Mouse (Mus musculus) intestine, embryonic 16.5 days (tissue): ENCODE data around the gene Cdc7. TPM values are rescaled to one million over a fixed set of nuclear protein-coding genes. Genes with fewer than 3 reads are reported as not detected.

Experiments
- ATAC-seq: fragments of 200-750 bp; cut with Nextera tagmentation; 2 replicates; pipeline ENCODE4 v1.8.0; 2017; ENCODE audit warnings: moderate TSS enrichment, moderate library complexity
- H3K27ac ChIP-seq: fragments of 300-500 bp; sonication (generic); 2 replicates; pipeline ENCODE4 v1.5.1; 2014; ENCODE audit warnings: mild to moderate bottlenecking, low read length
- H3K27me3 ChIP-seq: fragments of 300-500 bp; sonication (generic); replicated peaks from 2 replicates; pipeline ENCODE4 v1.6.1; 2014; ENCODE audit warnings: low read length, control low read depth, mixed read lengths; ENCODE audit not compliant: control insufficient read depth, insufficient read depth
- H3K36me3 ChIP-seq: fragments of 300-500 bp; sonication (generic); 2 replicates; pipeline ENCODE4 v1.6.1; 2014; ENCODE audit warnings: low read length, control low read depth; ENCODE audit not compliant: control insufficient read depth, insufficient read depth
- H3K4me1 ChIP-seq: fragments of 300-500 bp; sonication (generic); 2 replicates; pipeline ENCODE4 v1.6.1; 2014; ENCODE audit warnings: low read length, control low read depth, mixed read lengths; ENCODE audit not compliant: control insufficient read depth, insufficient read depth
- H3K4me2 ChIP-seq: fragments of 300-500 bp; sonication (generic); 2 replicates; pipeline ENCODE4 v1.6.1; 2014; ENCODE audit warnings: low read depth, low read length, control low read depth
- H3K4me3 ChIP-seq: fragments of 300-500 bp; sonication (generic); 2 replicates; pipeline ENCODE4 v1.5.1; 2014; ENCODE audit warnings: mild to moderate bottlenecking, low read length
- H3K9ac ChIP-seq: fragments of 300-500 bp; sonication (generic); 2 replicates; pipeline ENCODE4 v1.6.1; 2014; ENCODE audit warnings: low read depth, low read length
- H3K9me3 ChIP-seq: fragments of 300-500 bp; sonication (generic); 2 replicates; pipeline ENCODE4 v1.6.1; 2016; ENCODE audit warnings: low read length, control low read depth; ENCODE audit not compliant: control insufficient read depth
- WGBS: fragments of 180-500 bp; shearing (Covaris S2); extraction: QIAGEN DNeasy Blood & Tissue Kit; methylation state at CpG from one replicate; pipeline ENCODE4 v1.1.7; 2014; 5-methylcytosine and 5-hydroxymethylcytosine counted together
- polyA plus RNA-seq: library from polyadenylated mRNA; unstranded; fragments of >200 nt; fragmentation: Nextera tagmentation; extraction: Ambion mirVana; gene quantifications from 2 replicates; pipeline ENCODE4 v1.2.1, GENCODE M21; 2015

The Cdc7 gene
- polyA plus RNA-seq, 1 experiment from 2014 or later, result 30.1 TPM

DNA sequence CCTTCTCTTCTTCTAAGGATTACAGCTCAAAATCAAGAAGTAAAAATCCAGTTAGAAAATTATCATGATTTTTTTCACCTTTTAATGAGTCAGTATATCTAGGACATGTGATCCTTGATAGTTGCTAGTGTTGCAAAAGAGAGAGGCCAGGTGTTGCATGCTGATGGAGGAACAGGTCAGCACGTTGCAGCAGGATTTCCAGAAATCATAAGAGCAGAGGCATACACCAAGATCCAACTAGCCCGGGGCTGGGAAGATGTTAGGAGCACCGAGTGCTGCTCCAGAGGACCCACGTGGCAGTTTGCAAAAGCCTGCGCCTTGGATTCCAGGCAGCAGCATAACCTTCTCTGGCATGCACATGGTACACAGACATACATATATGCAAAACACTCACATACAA is 54.9 kb downstream of the Cdc7 start:
- Histone ChIP-seq H3K4me2 (no peak overlapping the region), H3K36me3 (no peaks in the 10 kb centered on the region), H3K9ac (no peak overlapping the region), H3K9me3 (no peaks in the 10 kb centered on the region), H3K27ac (no peak overlapping the region), H3K4me3 (no peak overlapping the region), H3K4me1 (peaks cover 38% of the 10 kb centered on the region), H3K27me3 (no peaks in the 10 kb centered on the region)
- WGBS, result 72% methylated on average over 5 of the region's 5 CpGs
- no peak for ATAC-seq

DNA sequence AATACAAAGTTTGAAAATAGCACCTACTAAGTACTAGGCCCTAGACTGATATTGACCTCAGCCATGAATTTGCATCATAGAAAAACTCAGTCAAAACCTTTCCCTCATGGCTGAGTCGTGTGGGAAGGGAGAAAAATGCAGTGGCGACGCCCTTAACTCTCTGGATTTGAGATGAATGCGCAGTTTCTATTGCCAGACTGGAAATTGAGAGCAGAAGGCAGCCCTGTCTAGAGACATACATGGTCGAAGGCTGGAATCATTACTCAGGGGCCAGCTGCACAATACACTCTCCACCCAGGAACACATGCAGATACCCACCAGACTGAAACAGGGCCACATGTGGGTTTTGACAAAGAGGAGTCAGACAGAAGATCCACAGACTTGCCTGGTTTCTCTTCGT is 55.8 kb downstream of the Cdc7 start:
- no peak for ATAC-seq

GRCm38 (mm10) chr5:107020366-107020765 is 56.2 kb downstream of the Cdc7 start:
- no peak for ATAC-seq
- Histone ChIP-seq H3K9ac (no peak overlapping the region), H3K27ac (peak overlapping the region; percentile 10), H3K27me3 (no peaks in the 10 kb centered on the region), H3K9me3 (no peaks in the 10 kb centered on the region), H3K4me2 (no peak overlapping the region), H3K4me3 (no peak overlapping the region), H3K4me1 (peaks cover 34% of the 10 kb centered on the region), H3K36me3 (no peaks in the 10 kb centered on the region)
- 42% methylated on average over 7 of the region's 7 CpGs for WGBS

More for the DNA sequence above, 55.8 kb downstream of the Cdc7 start:
- peaks cover 36% of the 10 kb centered on the region for H3K4me1 ChIP-seq
- H3K27ac ChIP-seq, result peak overlapping the region; percentile 10; the same call in 1 of the 2 replicates
- no peak overlapping the region for H3K4me3 ChIP-seq
- no peak overlapping the region for H3K9ac ChIP-seq
- no peaks in the 10 kb centered on the region for H3K36me3 ChIP-seq
- no peaks in the 10 kb centered on the region for H3K9me3 ChIP-seq
- 50% methylated on average over 6 of the region's 6 CpGs for WGBS
- H3K4me2 ChIP-seq, result no peak overlapping the region
- no peaks in the 10 kb centered on the region for H3K27me3 ChIP-seq

- H3K4me1 ChIP-seq, result peaks cover 35% of the 10 kb centered on the region
- no peak overlapping the region for H3K4me2 ChIP-seq
- no peaks in the 10 kb centered on the region for H3K27me3 ChIP-seq
- H3K27ac ChIP-seq, result peak overlapping the region; percentile 29; the same call in 1 of the 2 replicates
- no peak overlapping the region for H3K4me3 ChIP-seq
- H3K36me3 ChIP-seq, result no peaks in the 10 kb centered on the region
- no peak overlapping the region for H3K9ac ChIP-seq
- H3K9me3 ChIP-seq, result no peaks in the 10 kb centered on the region
- peak; percentile 76 for ATAC-seq
- WGBS, result 68% methylated on average over 14 of the region's 14 CpGs
Measured at GRCm38 (mm10) chr5:107021291-107022063, 57.4 kb downstream of the Cdc7 start.

- Histone ChIP-seq H3K27me3 (no peaks in the 10 kb centered on the region), H3K36me3 (no peaks in the 10 kb centered on the region), H3K27ac (no peak overlapping the region), H3K4me3 (no peak overlapping the region), H3K9me3 (no peaks in the 10 kb centered on the region), H3K9ac (no peak overlapping the region), H3K4me1 (peaks cover 35% of the 10 kb centered on the region), H3K4me2 (no peak overlapping the region)
- ATAC-seq, result peak; percentile 74
- WGBS, result 85% methylated on average over 3 of the region's 3 CpGs
Measured at GRCm38 (mm10) chr5:107022064-107022428, 57.9 kb downstream of the Cdc7 start.

DNA sequence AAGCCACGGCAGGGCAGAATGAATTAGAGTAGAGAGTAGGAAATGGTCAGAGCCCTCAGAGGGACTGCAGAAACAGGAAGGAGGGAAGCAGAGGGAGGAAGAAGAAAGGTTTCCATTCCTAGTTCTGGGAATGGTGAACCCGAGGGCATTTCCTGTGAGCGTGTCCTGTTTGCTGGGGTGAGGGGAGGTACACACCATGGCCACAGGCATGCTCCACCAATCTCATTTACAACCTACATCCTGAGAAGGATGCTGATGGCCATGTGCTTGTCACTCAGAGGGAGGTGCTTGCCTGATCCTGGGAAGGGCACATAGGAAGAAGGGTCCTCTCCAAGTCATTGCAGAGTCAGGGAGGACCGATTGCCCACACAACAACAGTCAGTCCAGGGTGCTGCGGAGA is 59.8 kb downstream of the Cdc7 start:
- Histone ChIP-seq H3K4me2 (no peak overlapping the region), H3K27me3 (no peaks in the 10 kb centered on the region), H3K27ac (no peak overlapping the region), H3K36me3 (no peaks in the 10 kb centered on the region), H3K9me3 (no peaks in the 10 kb centered on the region), H3K4me1 (peaks cover 35% of the 10 kb centered on the region), H3K9ac (no peak overlapping the region), H3K4me3 (no peak overlapping the region)
- ATAC-seq, result no peak
- WGBS, result 63% methylated on average over 5 of the region's 5 CpGs

- no peak overlapping the region for H3K27ac ChIP-seq
- H3K4me3 ChIP-seq, result no peak overlapping the region
- peaks cover 32% of the 10 kb centered on the region for H3K4me1 ChIP-seq
- WGBS, result 65% methylated on average over 5 of the region's 5 CpGs
- no peaks in the 10 kb centered on the region for H3K27me3 ChIP-seq
- H3K36me3 ChIP-seq, result no peaks in the 10 kb centered on the region
- H3K4me2 ChIP-seq, result no peak overlapping the region
- no peaks in the 10 kb centered on the region for H3K9me3 ChIP-seq
- no peak overlapping the region for H3K9ac ChIP-seq
- no peak for ATAC-seq
Measured at GRCm38 (mm10) chr5:107025371-107025770, 61.2 kb downstream of the Cdc7 start.

- Histone ChIP-seq H3K9ac (no peak overlapping the region), H3K27me3 (no peaks in the 10 kb centered on the region), H3K4me3 (no peak overlapping the region), H3K36me3 (no peaks in the 10 kb centered on the region), H3K4me2 (no peak overlapping the region), H3K27ac (no peak overlapping the region), H3K4me1 (peaks cover 28% of the 10 kb centered on the region), H3K9me3 (no peaks in the 10 kb centered on the region)
- WGBS, result 65% methylated on average over 8 of the region's 8 CpGs
- ATAC-seq, result no peak
Measured at GRCm38 (mm10) chr5:107025809-107026208, 61.7 kb downstream of the Cdc7 start.

GRCm38 (mm10) chr5:107027616-107028015 is 63.5 kb downstream of the Cdc7 start:
- H3K27ac ChIP-seq, result no peak overlapping the region
- H3K27me3 ChIP-seq, result no peaks in the 10 kb centered on the region
- no peak overlapping the region for H3K4me2 ChIP-seq
- WGBS, result 89% methylated on average over 6 of the region's 6 CpGs
- H3K4me3 ChIP-seq, result no peak overlapping the region
- ATAC-seq, result no peak
- no peaks in the 10 kb centered on the region for H3K36me3 ChIP-seq
- H3K9ac ChIP-seq, result no peak overlapping the region
- H3K9me3 ChIP-seq, result no peaks in the 10 kb centered on the region
- H3K4me1 ChIP-seq, result peaks cover 20% of the 10 kb centered on the region

GRCm38 (mm10) chr5:107028557-107028956 is 64.4 kb downstream of the Cdc7 start:
- no peaks in the 10 kb centered on the region for H3K9me3 ChIP-seq
- no peak overlapping the region for H3K4me3 ChIP-seq
- ATAC-seq, result peak; percentile 31
- no peak overlapping the region for H3K4me2 ChIP-seq
- no peak overlapping the region for H3K27ac ChIP-seq
- H3K36me3 ChIP-seq, result no peaks in the 10 kb centered on the region
- 26% methylated on average over 1 of the region's 1 CpGs for WGBS
- no peaks in the 10 kb centered on the region for H3K27me3 ChIP-seq
- H3K9ac ChIP-seq, result no peak overlapping the region
- H3K4me1 ChIP-seq, result peaks cover 20% of the 10 kb centered on the region
